Mouse (Mus musculus) liver, adult 2 months (tissue): ENCODE data around the gene Ccr10. TPM values are rescaled to one million over a fixed set of nuclear protein-coding genes. Genes with fewer than 3 reads are reported as not detected.
A peak's percentile ranks its signal among the peaks of the same experiment; 100 is the strongest.

Source experiments
- DNase-seq: peaks from one replicate; pipeline ENCODE4 v3.0.0-alpha.2; 2011; ENCODE audit warnings: low read depth, low spot score; ENCODE audit errors: extremely low read depth
- H3K27ac ChIP-seq: fragments of 200-500 bp; replicated peaks from 2 replicates; pipeline ENCODE4 v1.5.1; 2012; ENCODE audit warnings: low read depth, mild to moderate bottlenecking, control low read depth, inconsistent platforms, low read length; ENCODE audit not compliant: insufficient read depth
- H3K27me3 ChIP-seq: fragments of 200-500 bp; 2 replicates; pipeline ENCODE4 v1.6.1; 2012; ENCODE audit warnings: mild to moderate bottlenecking, moderate library complexity, low read length, inconsistent platforms; ENCODE audit not compliant: control insufficient read depth, insufficient read depth
- H3K36me3 ChIP-seq: fragments of 200-500 bp; 2 replicates; pipeline ENCODE4 v1.6.1; 2012; ENCODE audit warnings: low read length, inconsistent platforms; ENCODE audit not compliant: control insufficient read depth, insufficient read depth
- H3K4me1 ChIP-seq: fragments of 200-500 bp; 2 replicates; pipeline ENCODE4 v1.6.1; 2011; ENCODE audit warnings: low read length; ENCODE audit not compliant: control insufficient read depth, insufficient read depth
- H3K4me3 ChIP-seq: fragments of 200-500 bp; 2 replicates; pipeline ENCODE4 v1.5.1; 2011; ENCODE audit warnings: low read depth, mild to moderate bottlenecking, control low read depth, low read length, moderate library complexity; ENCODE audit not compliant: insufficient read depth
- H3K79me2 ChIP-seq: fragments of 200-500 bp; 2 replicates; pipeline ENCODE4 v1.6.1; 2012; ENCODE audit warnings: inconsistent platforms, mild to moderate bottlenecking, low read length, moderate library complexity; ENCODE audit not compliant: control insufficient read depth, insufficient read depth
- H3K9ac ChIP-seq: fragments of 200-500 bp; 2 replicates; pipeline ENCODE4 v1.6.1; 2012; ENCODE audit warnings: low read depth, mild to moderate bottlenecking, control low read depth, inconsistent platforms, low read length
- CTCF ChIP-seq: fragments of 200-500 bp; IDR thresholded peaks from 2 replicates; pipeline ENCODE4 v1.5.1; 2011; ENCODE audit warnings: low read depth, low read length, control low read depth
- POLR2A ChIP-seq: fragments of 200-500 bp; IDR thresholded peaks from 2 replicates; pipeline ENCODE4 v1.6.1; 2011; ENCODE audit warnings: low read length, control low read depth; ENCODE audit not compliant: insufficient read depth; ENCODE audit errors: extremely low read depth
- WGBS: fragments of 180-500 bp; shearing (Covaris S2); methylation state at CpG from one replicate; pipeline ENCODE4 v1.1.7; 2018; 5-methylcytosine and 5-hydroxymethylcytosine counted together
- polyA plus RNA-seq: library from polyadenylated mRNA; depleted of rRNA; stranded (reverse); fragments of >200 nt; gene quantifications from 2 replicates; pipeline ENCODE4 v1.2.3, GENCODE M21; 2012
- total RNA-seq: library from RNA; depleted of rRNA; stranded (reverse); fragments of >200 nt; gene quantifications from 2 replicates; pipeline ENCODE4 v1.2.3, GENCODE M21; 2014

Gene Ccr10
- total and polyA plus RNA-seq, 2 experiments, result 0.13 TPM; not detected in 1

DNA sequence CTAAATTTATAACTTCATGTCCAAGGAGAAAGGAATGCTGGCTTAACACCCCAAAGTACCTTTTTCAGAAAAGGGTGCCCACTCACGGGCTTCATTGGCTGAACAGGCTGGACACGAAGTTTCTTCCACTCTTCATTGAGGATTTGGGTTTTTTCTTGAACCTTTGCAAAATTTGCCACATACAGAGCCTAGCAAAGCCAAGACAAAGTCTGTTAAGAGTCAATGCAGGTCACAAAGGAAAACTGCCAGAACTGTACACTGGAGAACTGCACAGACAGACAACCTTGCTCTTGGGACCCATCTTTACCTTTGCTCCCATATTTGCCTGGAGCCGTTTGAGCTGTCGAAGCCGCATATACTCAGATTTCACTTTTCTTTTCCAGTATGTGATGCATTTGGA, 41.7 kb upstream of the Ccr10 start:
- 86% methylated on average over 5 of the region's 5 CpGs for WGBS
- no peak overlapping the region for H3K4me3 ChIP-seq
- peaks cover 2% of the 10 kb centered on the region; the same call in 1 of the 2 replicates for H3K79me2 ChIP-seq
- no peak overlapping the region for H3K27ac ChIP-seq
- no peaks in the 10 kb centered on the region for H3K27me3 ChIP-seq
- no peak for DNase-seq
- H3K9ac ChIP-seq, result no peak overlapping the region
- H3K36me3 ChIP-seq, result peaks cover 28% of the 10 kb centered on the region
- H3K4me1 ChIP-seq, result no peaks in the 10 kb centered on the region
- TF ChIP-seq CTCF (no peak), POLR2A (no peak)

DNA sequence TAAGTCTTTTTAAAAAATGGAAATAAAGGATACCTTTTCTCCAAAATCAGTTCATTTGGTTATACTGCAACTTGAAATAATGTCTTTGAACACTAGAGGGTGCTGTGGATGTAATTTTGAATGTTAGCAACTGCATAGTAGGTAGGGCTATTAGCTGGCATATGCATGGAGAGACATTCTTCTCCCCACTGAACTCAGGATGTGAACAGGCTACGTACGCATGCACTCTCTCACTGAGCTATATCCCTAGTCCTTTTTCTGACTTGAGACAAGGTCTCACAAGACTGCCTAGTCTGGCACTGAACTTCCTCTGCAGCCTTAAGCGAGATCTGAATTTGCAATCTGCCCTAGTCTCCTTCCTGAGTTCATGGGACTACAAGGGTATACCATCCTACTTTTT, 36.7 kb upstream of the Ccr10 start:
- no peaks in the 10 kb centered on the region for H3K4me1 ChIP-seq
- DNase-seq, result peak; percentile 70
- no peak for TF ChIP-seq POLR2A
- TF ChIP-seq CTCF, result peak; percentile 42
- H3K4me3 ChIP-seq, result no peak overlapping the region
- H3K27ac ChIP-seq, result no peak overlapping the region
- no peaks in the 10 kb centered on the region for H3K79me2 ChIP-seq
- no peaks in the 10 kb centered on the region for H3K27me3 ChIP-seq
- H3K9ac ChIP-seq, result no peak overlapping the region
- 51% methylated on average over 3 of the region's 3 CpGs for WGBS
- peaks cover 47% of the 10 kb centered on the region for H3K36me3 ChIP-seq

DNA sequence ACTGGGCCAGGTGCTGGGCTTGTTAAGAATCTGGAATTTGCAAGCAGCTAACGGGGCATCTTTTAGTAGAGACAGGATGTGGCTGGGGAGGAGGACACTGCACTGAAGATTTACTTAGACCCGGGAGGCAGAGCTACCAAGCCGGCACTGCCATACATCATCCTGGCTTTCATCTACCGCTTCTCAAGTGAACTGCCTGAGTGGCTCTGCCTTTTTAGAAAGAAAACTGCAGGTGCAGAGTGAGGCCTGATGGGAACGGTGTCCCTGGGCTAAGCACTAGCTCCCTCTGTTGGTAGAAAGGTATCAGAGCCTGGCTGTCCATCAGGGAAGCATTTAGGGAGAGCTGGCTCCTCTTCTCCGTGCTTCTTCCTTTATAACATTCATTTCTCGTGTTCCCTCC, 25.7 kb upstream of the Ccr10 start:
- TF ChIP-seq POLR2A (no peak), CTCF (peak; percentile 69)

DNA sequence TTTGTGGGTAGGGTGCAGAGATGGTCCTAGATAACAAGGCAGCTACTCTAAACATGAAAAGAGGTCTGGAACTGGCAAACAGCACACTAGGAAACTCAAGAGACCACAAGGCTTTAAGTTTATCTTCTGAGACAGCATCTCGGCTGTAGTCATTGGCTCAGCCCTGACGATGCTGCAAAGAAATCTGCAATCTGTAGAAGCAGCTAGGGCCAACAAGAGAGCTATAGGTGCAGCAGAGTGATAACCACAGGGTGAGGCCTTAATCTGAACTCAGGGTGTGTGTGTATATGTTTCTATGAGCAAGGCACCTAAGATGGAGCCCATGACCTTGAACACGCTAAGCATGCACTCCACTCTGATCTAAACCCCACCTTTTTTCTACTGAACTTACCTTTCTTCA, 24.3 kb upstream of the Ccr10 start:
- Histone ChIP-seq H3K79me2 (no peaks in the 10 kb centered on the region), H3K9ac (no peak overlapping the region), H3K36me3 (peaks cover 19% of the 10 kb centered on the region; the same call in 1 of the 2 replicates), H3K27me3 (no peaks in the 10 kb centered on the region), H3K4me3 (no peak overlapping the region), H3K27ac (no peak overlapping the region), H3K4me1 (no peaks in the 10 kb centered on the region)
- WGBS, result 88% methylated on average over 3 of the region's 3 CpGs
- no peak for DNase-seq
- TF ChIP-seq CTCF (no peak), POLR2A (no peak)

More for the DNA sequence above, 25.7 kb upstream of the Ccr10 start:
- Histone ChIP-seq H3K4me3 (no peak overlapping the region), H3K4me1 (no peaks in the 10 kb centered on the region), H3K9ac (no peak overlapping the region), H3K36me3 (peaks cover 27% of the 10 kb centered on the region; the same call in 1 of the 2 replicates), H3K27ac (no peak overlapping the region), H3K79me2 (no peaks in the 10 kb centered on the region), H3K27me3 (no peaks in the 10 kb centered on the region)
- DNase-seq, result peak; percentile 3
- 53% methylated on average over 7 of the region's 7 CpGs for WGBS

DNA sequence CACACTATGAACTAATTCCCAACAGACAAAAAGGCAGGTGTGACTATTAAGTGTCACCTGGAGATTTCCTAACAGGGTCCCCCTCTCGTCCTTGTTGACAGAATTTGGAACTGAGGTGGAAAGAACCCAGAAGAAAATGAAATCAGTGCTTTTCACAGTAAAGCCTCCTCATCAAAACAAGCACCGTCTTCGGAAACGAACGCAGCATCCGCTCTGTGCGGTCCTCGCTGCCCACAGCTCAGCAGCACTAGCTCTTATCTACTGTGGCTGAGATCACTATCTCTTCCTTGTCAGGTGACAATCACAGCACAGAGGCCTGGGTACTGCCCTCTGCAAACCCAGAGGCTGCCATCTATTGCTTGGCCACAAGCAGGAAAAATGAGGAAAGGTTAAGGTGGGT, 20.9 kb upstream of the Ccr10 start:
- Histone ChIP-seq H3K27ac (no peak overlapping the region), H3K79me2 (no peaks in the 10 kb centered on the region), H3K9ac (no peak overlapping the region), H3K4me1 (no peaks in the 10 kb centered on the region), H3K4me3 (no peak overlapping the region), H3K27me3 (no peaks in the 10 kb centered on the region), H3K36me3 (peaks cover 13% of the 10 kb centered on the region)
- WGBS, result 91% methylated on average over 8 of the region's 8 CpGs
- no peak for DNase-seq
- TF ChIP-seq POLR2A (no peak), CTCF (no peak)

DNA sequence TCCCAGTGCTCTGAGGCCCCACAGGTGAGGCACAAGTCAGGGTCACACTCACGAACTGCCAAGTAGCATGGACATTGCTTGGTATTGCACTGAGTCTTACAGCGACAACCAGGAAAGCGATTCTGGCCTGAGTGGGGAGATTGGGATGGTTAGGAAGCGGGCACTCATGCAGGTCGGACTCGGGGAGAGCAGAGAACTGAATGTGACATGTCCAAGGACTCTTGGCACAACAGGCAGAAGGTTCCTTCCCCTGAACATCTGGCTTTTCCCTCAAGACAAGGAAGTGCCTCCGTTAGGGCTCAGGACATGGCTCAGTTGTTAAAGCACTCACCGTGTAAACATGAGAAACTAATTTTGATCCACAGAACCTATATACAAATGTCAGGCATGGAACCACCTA, 20.3 kb upstream of the Ccr10 start:
- H3K4me1 ChIP-seq, result no peaks in the 10 kb centered on the region
- 89% methylated on average over 8 of the region's 8 CpGs for WGBS
- DNase-seq, result no peak
- no peak overlapping the region for H3K27ac ChIP-seq
- TF ChIP-seq POLR2A (no peak), CTCF (no peak)
- no peak overlapping the region for H3K4me3 ChIP-seq
- H3K79me2 ChIP-seq, result no peaks in the 10 kb centered on the region
- H3K9ac ChIP-seq, result no peak overlapping the region
- H3K27me3 ChIP-seq, result no peaks in the 10 kb centered on the region
- H3K36me3 ChIP-seq, result peaks cover 13% of the 10 kb centered on the region
